Mouse (Mus musculus) heart, embryonic 16.5 days (tissue): ENCODE data around the gene Clasp1. TPM values are rescaled to one million over a fixed set of nuclear protein-coding genes. Genes with fewer than 3 reads are reported as not detected.
A peak's percentile ranks its signal among the peaks of the same experiment; 100 is the strongest.

Experiments
- ATAC-seq: fragments of 200-750 bp; cut with Nextera tagmentation; replicated peaks from 2 replicates; pipeline ENCODE4 v1.8.0; 2017; ENCODE audit warnings: moderate number of reproducible peaks; ENCODE audit not compliant: insufficient read depth, low FRiP score; ENCODE audit errors: extremely low read depth
- H3K27ac ChIP-seq: fragments of 300-500 bp; sonication (generic); 2 replicates; pipeline ENCODE4 v1.5.1; 2014; ENCODE audit warnings: mild to moderate bottlenecking, low read length, control low read depth, moderate library complexity
- H3K27me3 ChIP-seq: fragments of 300-500 bp; sonication (generic); 2 replicates; pipeline ENCODE4 v1.6.1; 2014; ENCODE audit warnings: low read length, mixed read lengths; ENCODE audit not compliant: control insufficient read depth, insufficient read depth
- H3K36me3 ChIP-seq: fragments of 300-500 bp; sonication (generic); 2 replicates; pipeline ENCODE4 v1.6.1; 2014; ENCODE audit not compliant: control insufficient read depth, insufficient read depth
- H3K4me1 ChIP-seq: fragments of 300-500 bp; sonication (generic); 2 replicates; pipeline ENCODE4 v1.6.1; 2014; ENCODE audit warnings: low read length, mixed read lengths; ENCODE audit not compliant: control insufficient read depth, insufficient read depth
- H3K4me2 ChIP-seq: fragments of 300-500 bp; sonication (generic); 2 replicates; pipeline ENCODE4 v1.6.1; 2014; ENCODE audit warnings: low read depth, mild to moderate bottlenecking, control low read depth, low read length
- H3K4me3 ChIP-seq: fragments of 300-500 bp; sonication (generic); 2 replicates; pipeline ENCODE4 v1.5.1; 2014; ENCODE audit warnings: mild to moderate bottlenecking, control low read depth, low read length
- H3K9ac ChIP-seq: fragments of 300-500 bp; sonication (generic); 2 replicates; pipeline ENCODE4 v1.6.1; 2014; ENCODE audit warnings: low read length, control low read depth
- H3K9me3 ChIP-seq: fragments of 300-500 bp; sonication (generic); replicated peaks from 2 replicates; pipeline ENCODE4 v1.6.1; 2016; ENCODE audit warnings: low read length; ENCODE audit not compliant: control insufficient read depth
- WGBS: fragments of 180-500 bp; shearing (Covaris S2); extraction: QIAGEN DNeasy Blood & Tissue Kit; methylation state at CpG from one replicate; pipeline ENCODE4 v1.1.7; 2014; 5-methylcytosine and 5-hydroxymethylcytosine counted together
- polyA plus RNA-seq: library from polyadenylated mRNA; unstranded; fragments of >200 nt; fragmentation: Nextera tagmentation; extraction: Ambion mirVana; gene quantifications from 2 replicates; pipeline ENCODE4 v1.2.1, GENCODE M21; 2015

The Clasp1 gene
- polyA plus RNA-seq, 1 experiment from 2014 or later, result 86.8 TPM

DNA sequence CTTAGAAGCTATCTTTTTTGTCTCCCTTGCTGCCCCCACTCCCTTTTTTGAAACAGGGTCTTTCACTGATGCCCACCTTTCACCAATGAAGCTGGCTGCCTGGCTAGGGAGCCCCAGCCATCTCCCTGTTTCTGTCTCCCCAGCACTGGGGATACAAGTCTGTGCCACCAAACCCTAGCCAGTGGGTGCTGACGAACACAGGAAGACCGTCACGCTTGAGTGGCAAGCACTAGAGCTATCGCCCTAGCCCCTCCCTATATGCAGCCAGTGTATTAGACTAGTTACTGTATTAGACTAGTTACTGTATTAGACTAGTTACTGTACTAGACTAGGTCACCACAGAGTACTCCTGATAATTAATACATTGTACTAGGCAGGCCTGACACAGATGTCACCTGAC, 66.0 kb downstream of the Clasp1 start:
- WGBS, result 84% methylated on average over 4 of the region's 4 CpGs
- H3K36me3 ChIP-seq, result no peaks in the 10 kb centered on the region
- H3K9ac ChIP-seq, result no peak overlapping the region
- peaks cover 29% of the 10 kb centered on the region for H3K4me1 ChIP-seq
- no peaks in the 10 kb centered on the region for H3K27me3 ChIP-seq
- H3K27ac ChIP-seq, result no peak overlapping the region
- H3K4me3 ChIP-seq, result no peak overlapping the region
- H3K4me2 ChIP-seq, result no peak overlapping the region
- H3K9me3 ChIP-seq, result no peaks in the 10 kb centered on the region
- ATAC-seq, result no peak

DNA sequence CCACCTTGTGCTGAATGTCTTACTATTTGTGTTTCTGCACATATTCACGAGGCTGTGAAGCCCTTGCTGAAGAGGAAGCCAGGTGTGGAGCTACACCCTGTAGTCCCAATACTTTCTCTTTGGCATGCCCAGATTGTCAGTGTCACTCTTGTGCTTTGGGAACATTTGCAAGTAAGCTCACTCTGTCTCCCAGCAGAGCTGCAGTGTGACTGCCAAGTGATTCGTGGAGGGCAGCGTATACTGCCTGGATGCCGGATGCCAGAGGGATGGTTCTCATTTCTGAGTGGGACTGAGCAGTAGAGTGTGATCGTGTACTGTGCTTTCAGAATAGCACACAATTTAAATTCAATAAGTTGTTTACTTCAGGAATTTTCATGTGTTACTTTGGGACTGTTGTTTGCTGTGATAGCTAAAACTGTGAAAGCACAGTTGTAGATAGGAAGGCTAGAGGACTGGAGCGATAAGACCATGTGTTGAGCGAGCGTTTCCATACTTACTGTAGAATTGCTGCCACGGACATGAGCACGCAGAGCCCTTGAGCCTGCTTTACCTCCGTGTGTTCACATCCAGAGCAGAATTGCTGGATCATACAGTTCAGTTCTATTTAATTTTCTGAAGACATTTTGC, 68.5 kb downstream of the Clasp1 start:
- H3K9ac ChIP-seq, result peak overlapping the region; percentile 62
- peak overlapping the region; percentile 82 for H3K27ac ChIP-seq
- H3K4me1 ChIP-seq, result peaks cover 31% of the 10 kb centered on the region
- no peaks in the 10 kb centered on the region for H3K9me3 ChIP-seq
- no peaks in the 10 kb centered on the region for H3K27me3 ChIP-seq
- 18% methylated on average over 11 of the region's 11 CpGs for WGBS
- no peak for ATAC-seq
- peak overlapping the region; percentile 39 for H3K4me3 ChIP-seq
- H3K36me3 ChIP-seq, result peaks cover 8% of the 10 kb centered on the region
- H3K4me2 ChIP-seq, result peak overlapping the region; percentile 70

DNA sequence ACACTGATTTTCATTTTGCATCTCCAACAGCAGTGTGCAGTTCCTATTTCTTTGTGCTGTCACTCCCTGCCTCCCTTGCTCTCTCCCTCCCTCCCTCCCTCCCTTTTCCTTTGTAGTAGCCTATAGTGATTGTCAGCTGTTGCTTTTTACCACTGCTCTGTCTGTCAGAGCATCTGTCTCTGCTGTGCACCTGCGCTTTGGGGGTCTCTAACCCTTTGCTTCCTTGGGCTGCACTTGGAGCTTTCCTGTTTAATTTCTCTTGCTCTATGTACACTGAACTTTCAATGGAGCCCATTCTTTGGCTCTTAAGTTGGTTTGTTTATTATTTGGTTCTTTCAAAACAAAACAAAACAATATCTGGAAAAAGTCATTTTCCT, 69.0 kb downstream of the Clasp1 start:
- Histone ChIP-seq H3K4me1 (peaks cover 31% of the 10 kb centered on the region), H3K4me3 (peak overlapping the region; percentile 39), H3K9me3 (no peaks in the 10 kb centered on the region), H3K9ac (peak overlapping the region; percentile 62), H3K4me2 (peak overlapping the region; percentile 70), H3K27ac (peak overlapping the region; percentile 82), H3K27me3 (no peaks in the 10 kb centered on the region), H3K36me3 (peaks cover 8% of the 10 kb centered on the region)
- WGBS, result 37% methylated on average over 1 of the region's 1 CpGs
- no peak for ATAC-seq

DNA sequence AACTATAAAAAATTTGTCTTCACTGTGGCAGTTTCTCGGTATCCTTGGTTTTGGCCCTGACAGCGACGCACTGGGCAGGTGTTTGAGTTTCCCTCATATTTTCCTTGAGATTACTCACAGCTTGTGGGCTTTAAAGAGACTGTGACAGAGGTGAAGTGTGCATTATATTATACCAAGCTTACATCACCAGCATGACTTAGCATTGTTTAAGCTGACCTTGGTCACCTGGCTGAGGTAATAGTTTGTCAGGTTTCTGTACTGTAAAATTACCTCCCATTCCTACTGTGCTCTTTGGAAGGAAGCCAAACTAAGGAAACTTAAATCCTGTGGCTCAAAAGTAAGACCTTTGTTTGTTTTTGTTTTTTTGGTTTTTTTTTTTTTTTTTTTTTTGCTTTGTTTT, 69.4 kb downstream of the Clasp1 start:
- Histone ChIP-seq H3K36me3 (peaks cover 8% of the 10 kb centered on the region), H3K9me3 (no peaks in the 10 kb centered on the region), H3K4me2 (peak overlapping the region; percentile 70), H3K9ac (peak overlapping the region; percentile 34; the same call in 1 of the 2 replicates), H3K27me3 (no peaks in the 10 kb centered on the region), H3K4me1 (peaks cover 31% of the 10 kb centered on the region), H3K27ac (peak overlapping the region; percentile 95), H3K4me3 (no peak overlapping the region)
- WGBS, result 60% methylated on average over 3 of the region's 3 CpGs
- ATAC-seq, result no peak

DNA sequence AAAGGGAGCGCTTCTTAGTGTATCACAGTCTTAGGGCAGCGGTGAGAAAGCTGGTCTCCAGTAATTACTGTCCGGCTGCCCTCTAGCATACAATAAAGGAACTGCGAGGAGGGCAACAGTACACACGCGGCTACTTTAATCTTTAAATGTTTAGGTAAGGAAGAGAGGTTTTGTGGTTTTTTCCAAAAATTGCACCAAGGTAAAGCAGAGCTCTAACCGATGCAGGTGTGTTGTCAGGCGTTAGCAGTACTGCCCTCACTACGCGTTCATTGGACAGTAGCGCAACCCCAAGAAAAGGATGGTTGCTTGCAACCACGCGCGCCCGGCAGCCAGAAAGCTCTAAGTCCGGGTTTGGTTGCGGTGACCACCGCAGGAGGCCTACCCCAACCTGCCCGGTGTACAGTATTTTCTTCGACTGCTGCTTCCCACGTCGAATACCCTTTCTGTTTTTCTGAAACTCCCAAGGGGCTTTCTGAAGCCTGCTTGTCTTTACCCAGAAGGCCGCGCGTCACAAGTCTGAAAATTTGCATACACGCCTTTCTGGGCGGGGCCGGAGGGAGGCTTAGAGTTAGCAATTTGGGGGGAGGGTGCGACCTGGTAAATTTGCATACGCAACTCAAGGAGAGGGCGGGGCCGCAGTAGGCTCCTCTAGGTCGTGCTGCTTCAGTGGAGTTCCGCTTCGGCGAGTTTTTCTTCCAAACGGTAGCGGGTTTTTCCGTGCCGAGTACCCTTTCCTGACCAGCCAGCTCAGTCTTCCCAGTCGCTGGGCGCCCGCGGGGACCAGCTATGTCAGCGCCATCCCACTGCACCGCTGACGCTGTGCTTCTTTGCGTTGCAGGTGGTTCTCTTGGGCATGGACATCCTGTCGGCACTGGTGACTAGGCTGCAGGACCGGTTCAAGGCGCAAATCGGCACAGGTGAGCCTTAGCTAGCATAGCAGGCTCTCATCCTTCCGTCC, 70.4 kb downstream of the Clasp1 start:
- peak overlapping the region; percentile 67 for H3K4me3 ChIP-seq
- peak overlapping the region; percentile 95 for H3K27ac ChIP-seq
- 1% methylated on average over 53 of the region's 53 CpGs for WGBS
- peak overlapping the region; percentile 70 for H3K4me2 ChIP-seq
- no peaks in the 10 kb centered on the region for H3K9me3 ChIP-seq
- peak overlapping the region; percentile 77 for H3K9ac ChIP-seq
- ATAC-seq, result peak; percentile 90
- peaks cover 13% of the 10 kb centered on the region for H3K36me3 ChIP-seq
- no peaks in the 10 kb centered on the region for H3K27me3 ChIP-seq
- peaks cover 31% of the 10 kb centered on the region for H3K4me1 ChIP-seq

DNA sequence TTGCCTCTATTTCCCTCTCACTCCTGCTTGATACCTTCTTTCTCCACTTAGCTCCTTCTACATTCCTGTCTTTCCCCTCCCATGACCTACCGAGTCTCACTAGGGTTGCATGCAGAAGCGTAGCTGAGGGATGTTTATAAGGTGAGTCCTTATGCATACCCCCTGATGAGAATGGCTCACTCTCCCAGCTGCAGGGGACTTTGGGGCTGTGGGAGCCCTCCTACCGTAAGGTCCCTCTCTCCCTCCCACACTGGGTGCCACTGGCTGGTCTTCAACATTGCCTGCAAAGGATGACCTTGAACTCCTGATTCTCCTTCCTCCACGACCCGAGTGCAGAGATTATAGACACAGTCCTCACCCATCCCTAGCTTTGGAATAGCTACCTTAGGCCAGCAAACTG, 71.9 kb downstream of the Clasp1 start:
- ATAC-seq, result no peak
- H3K36me3 ChIP-seq, result peaks cover 28% of the 10 kb centered on the region
- 79% methylated on average over 5 of the region's 5 CpGs for WGBS
- H3K4me3 ChIP-seq, result no peak overlapping the region
- H3K9ac ChIP-seq, result no peak overlapping the region
- H3K27me3 ChIP-seq, result no peaks in the 10 kb centered on the region
- H3K4me2 ChIP-seq, result no peak overlapping the region
- peaks cover 31% of the 10 kb centered on the region for H3K4me1 ChIP-seq
- no peak overlapping the region for H3K27ac ChIP-seq
- peaks cover 1% of the 10 kb centered on the region for H3K9me3 ChIP-seq

DNA sequence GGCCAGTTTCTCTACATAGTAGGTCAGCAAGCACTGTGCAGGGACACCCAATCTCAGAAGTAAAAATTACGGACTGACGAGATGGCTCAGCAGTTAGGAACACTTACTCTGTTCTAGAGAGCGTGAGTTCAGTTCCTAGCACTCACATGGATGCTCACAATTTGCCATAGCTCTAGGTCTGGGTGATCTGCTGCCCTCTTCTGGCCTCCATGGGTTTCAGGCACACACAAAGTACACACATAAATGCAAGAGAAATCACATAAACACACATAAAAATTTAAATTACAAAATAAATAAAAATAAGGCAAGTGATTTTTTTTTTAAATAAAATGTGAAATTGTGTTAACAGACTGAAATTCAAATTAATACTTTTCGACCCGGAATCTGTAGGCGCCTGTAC, 77.2 kb downstream of the Clasp1 start:
- 0 out of 2 replicates have a peak, but pooled peaks cover 2% of the 10 kb centered on the region for H3K4me1 ChIP-seq
- H3K27me3 ChIP-seq, result no peaks in the 10 kb centered on the region
- no peak for ATAC-seq
- no peak overlapping the region for H3K4me2 ChIP-seq
- no peak overlapping the region for H3K27ac ChIP-seq
- peaks cover 5% of the 10 kb centered on the region for H3K9me3 ChIP-seq
- no peak overlapping the region for H3K9ac ChIP-seq
- H3K36me3 ChIP-seq, result peaks cover 38% of the 10 kb centered on the region
- WGBS, result 96% methylated on average over 6 of the region's 6 CpGs
- no peak overlapping the region for H3K4me3 ChIP-seq

DNA sequence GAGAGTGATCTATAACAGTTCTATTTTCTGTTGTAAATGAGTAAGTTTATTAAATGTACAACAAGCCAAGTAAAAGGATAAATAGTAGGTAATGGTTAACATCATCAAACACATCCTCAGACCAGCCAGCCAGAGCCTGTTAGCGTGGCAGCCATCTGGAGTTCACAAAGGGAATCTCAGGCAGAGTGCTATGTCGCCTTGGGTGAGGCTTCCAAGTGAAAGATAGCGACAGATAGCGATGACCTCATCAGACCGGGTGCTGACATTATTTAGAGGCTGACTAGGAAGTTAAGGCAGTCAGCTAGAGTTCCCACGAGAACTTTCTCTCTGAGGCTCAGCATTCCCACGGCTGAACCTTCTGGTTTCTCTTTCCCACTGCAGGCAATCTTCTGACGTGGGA, 83.5 kb downstream of the Clasp1 start:
- Histone ChIP-seq H3K27ac (peak overlapping the region; percentile 23; the same call in 1 of the 2 replicates), H3K36me3 (peaks cover 10% of the 10 kb centered on the region), H3K9me3 (no peaks in the 10 kb centered on the region), H3K9ac (no peak overlapping the region), H3K4me1 (peaks cover 12% of the 10 kb centered on the region), H3K4me3 (no peak overlapping the region), H3K27me3 (no peaks in the 10 kb centered on the region), H3K4me2 (no peak overlapping the region)
- WGBS, result 36% methylated on average over 8 of the region's 8 CpGs
- ATAC-seq, result 0 out of 2 replicates have a peak, but pooled peaks have one; percentile 34

DNA sequence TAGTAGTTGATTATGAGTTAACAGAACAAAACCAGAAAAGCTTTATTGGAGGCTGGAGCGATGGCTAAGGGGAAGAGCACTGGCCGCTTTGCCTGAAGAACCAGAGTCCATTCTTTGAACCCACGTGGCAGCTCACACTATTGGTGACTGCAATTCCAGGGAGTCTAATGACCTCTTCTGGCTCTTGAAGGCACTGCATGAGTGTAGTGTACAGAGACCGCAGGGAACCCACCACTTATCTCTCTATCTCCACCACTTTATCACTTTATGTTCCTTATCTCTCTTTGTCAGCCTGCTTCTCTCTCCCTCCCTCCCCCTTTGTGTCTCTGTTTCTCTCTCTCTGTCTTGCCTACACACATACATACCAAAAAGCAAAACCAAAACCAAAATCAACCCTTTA, 88.1 kb downstream of the Clasp1 start:
- 15% methylated on average over 4 of the region's 4 CpGs for WGBS
- no peak for ATAC-seq
- no peak overlapping the region for H3K4me3 ChIP-seq
- H3K27me3 ChIP-seq, result no peaks in the 10 kb centered on the region
- no peaks in the 10 kb centered on the region for H3K9me3 ChIP-seq
- peaks cover 29% of the 10 kb centered on the region for H3K4me1 ChIP-seq
- no peak overlapping the region for H3K9ac ChIP-seq
- no peak overlapping the region for H3K27ac ChIP-seq
- no peak overlapping the region for H3K4me2 ChIP-seq
- H3K36me3 ChIP-seq, result peaks cover 3% of the 10 kb centered on the region; the same call in 1 of the 2 replicates
